Mouse (Mus musculus) liver, embryonic 14.5 days (tissue): ENCODE data around the gene Obscn. TPM values are rescaled to one million over a fixed set of nuclear protein-coding genes. Genes with fewer than 3 reads are reported as not detected.

Experiments
- ATAC-seq: fragments of 200-750 bp; cut with Nextera tagmentation; 2 replicates; pipeline ENCODE4 v1.8.0; 2017; ENCODE audit warnings: moderate number of reproducible peaks, mild to moderate bottlenecking, moderate library complexity; ENCODE audit not compliant: insufficient read depth
- DNase-seq, 3 experiments: peaks; one replicate each; pipeline ENCODE4 v3.0.0-alpha.2; 2012 to 2013; ENCODE audit warnings: low read depth in 3 of 3, low spot score in 3 of 3
- H3K27ac ChIP-seq: fragments of 300-500 bp; sonication (generic); 2 replicates; pipeline ENCODE4 v1.5.1; 2014; ENCODE audit warnings: moderate library complexity, mild to moderate bottlenecking, control low read depth, inconsistent platforms
- H3K27me3 ChIP-seq: fragments of 300-500 bp; sonication (generic); 2 replicates; pipeline ENCODE4 v1.6.1; 2014; ENCODE audit warnings: mild to moderate bottlenecking, low read length, moderate library complexity; ENCODE audit not compliant: control insufficient read depth, insufficient read depth
- H3K36me3 ChIP-seq: fragments of 300-500 bp; sonication (generic); replicated peaks from 2 replicates; pipeline ENCODE4 v1.6.1; 2014; ENCODE audit warnings: low read depth; ENCODE audit not compliant: control insufficient read depth, insufficient read depth
- H3K4me1 ChIP-seq, 2 experiments: fragments of 200-500 bp in 1 of 2; fragments of 300-500 bp in 1 of 2; sonication (generic) in 1 of 2; replicated peaks; 2 replicates each; pipeline ENCODE4 v1.6.1; 2012 to 2014; ENCODE audit warnings: antibody characterized with exemption in 1 of 2, inconsistent platforms in 1 of 2, low read length in 1 of 2; ENCODE audit not compliant: control insufficient read depth in 2 of 2, insufficient read depth in 2 of 2
- H3K4me2 ChIP-seq: fragments of 300-500 bp; sonication (generic); 2 replicates; pipeline ENCODE4 v1.6.1; 2014; ENCODE audit warnings: low read depth, mild to moderate bottlenecking, control low read depth, moderate library complexity
- H3K4me3 ChIP-seq, 2 experiments: fragments of 200-500 bp in 1 of 2; fragments of 300-500 bp in 1 of 2; sonication (generic) in 1 of 2; 2 replicates each; pipeline ENCODE4 v1.5.1; 2012 to 2014; ENCODE audit warnings: low read depth in 2 of 2, low read length in 2 of 2, mild to moderate bottlenecking in 2 of 2, control low read depth in 1 of 2, inconsistent platforms in 1 of 2, moderate library complexity in 1 of 2; ENCODE audit not compliant: insufficient read depth in 1 of 2
- H3K9ac ChIP-seq: fragments of 300-500 bp; sonication (generic); replicated peaks from 2 replicates; pipeline ENCODE4 v1.6.1; 2014; ENCODE audit warnings: mild to moderate bottlenecking, control low read depth, moderate library complexity
- H3K9me3 ChIP-seq: fragments of 300-500 bp; sonication (generic); 2 replicates; pipeline ENCODE4 v1.6.1; 2016; ENCODE audit warnings: low read length, mixed read lengths; ENCODE audit not compliant: control insufficient read depth
- CTCF ChIP-seq: IDR thresholded peaks from 2 replicates; pipeline ENCODE4 v1.5.1; 2016; ENCODE audit warnings: antibody characterized with exemption, low read depth, control low read depth
- EP300 ChIP-seq: IDR thresholded peaks from 2 replicates; pipeline ENCODE4 v1.6.1; 2016; ENCODE audit warnings: antibody characterized with exemption, low read depth
- WGBS: fragments of 180-500 bp; shearing (Covaris S2); extraction: QIAGEN DNeasy Blood & Tissue Kit; methylation state at CpG from one replicate; pipeline ENCODE4 v1.1.7; 2014; ENCODE audit not compliant: insufficient replicate concordance; 5-methylcytosine and 5-hydroxymethylcytosine counted together
- polyA plus RNA-seq, 2 experiments: library from polyadenylated mRNA; depleted of rRNA in 1 of 2; stranded (reverse) in 1 of 2; unstranded in 1 of 2; fragments of >200 nt; fragmentation: Nextera tagmentation in 1 of 2; extraction: Ambion mirVana in 1 of 2; gene quantifications; 2 replicates each; pipeline versions ENCODE4 v1.2.1 to v1.2.3; 2012 to 2014

Obscn gene
- polyA plus RNA-seq, 2 experiments, result 0.06 to 0.11 TPM

DNA sequence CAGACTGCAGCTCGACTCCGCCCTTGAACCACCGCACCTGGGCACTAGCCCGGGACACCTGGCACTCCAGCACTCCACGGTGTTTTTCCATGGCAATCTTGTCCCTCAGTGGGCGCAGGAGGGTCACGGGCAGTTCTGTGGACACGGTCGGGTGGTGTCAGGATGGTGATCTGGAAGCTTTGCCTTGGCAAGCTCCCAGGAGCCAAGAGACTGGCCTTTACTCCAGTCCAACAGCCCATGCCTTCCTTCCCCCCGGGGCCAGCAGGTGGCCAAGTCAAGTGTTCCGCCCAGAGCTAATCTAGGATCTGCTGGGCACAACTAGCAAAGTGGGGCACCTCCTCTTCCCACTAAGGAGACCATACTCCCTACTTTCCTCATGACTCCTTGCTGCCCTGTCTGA is 57.9 kb downstream of the Obscn start:
- no peaks in the 10 kb centered on the region for H3K36me3 ChIP-seq
- DNase-seq (no peak), ATAC-seq (no peak)
- WGBS, result 75% methylated on average over 11 of the region's 11 CpGs
- no peak overlapping the region for H3K4me2 ChIP-seq
- peaks cover 0 to 5% of the 10 kb centered on the region in 2 experiments; a peak in 1 of 4 replicates for H3K4me1 ChIP-seq
- H3K27me3 ChIP-seq, result no peaks in the 10 kb centered on the region
- TF ChIP-seq EP300 (no peak), CTCF (no peak)
- no peaks in the 10 kb centered on the region for H3K9me3 ChIP-seq
- no peak overlapping the region for H3K4me3 ChIP-seq
- H3K9ac ChIP-seq, result no peak overlapping the region
- no peak overlapping the region for H3K27ac ChIP-seq

DNA sequence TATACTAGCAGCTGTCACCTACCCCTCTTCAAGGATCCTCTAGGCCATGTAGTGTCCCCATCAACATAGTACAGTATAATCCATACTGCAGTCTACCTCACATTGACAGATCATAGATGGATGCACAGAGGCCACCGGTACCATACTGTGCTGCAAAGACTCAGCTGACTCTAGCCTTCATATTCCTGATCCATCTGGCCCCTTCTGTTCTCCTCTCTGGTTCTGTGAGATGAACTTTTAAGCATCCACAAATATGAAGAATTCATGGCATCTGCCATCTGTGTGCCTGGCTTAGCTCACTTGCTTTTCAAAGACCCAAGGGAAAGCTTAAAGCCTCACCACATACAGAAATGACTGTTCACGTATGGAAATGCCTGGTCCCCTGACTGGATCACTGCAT is 65.9 kb downstream of the Obscn start:
- TF ChIP-seq EP300 (no peak), CTCF (no peak)
- no peak overlapping the region for H3K4me2 ChIP-seq
- no peaks in the 10 kb centered on the region for H3K4me1 ChIP-seq
- ATAC-seq (no peak), DNase-seq (no peak)
- WGBS, result 68% methylated on average over 2 of the region's 2 CpGs
- H3K27me3 ChIP-seq, result no peaks in the 10 kb centered on the region
- no peak overlapping the region for H3K9ac ChIP-seq
- H3K36me3 ChIP-seq, result no peaks in the 10 kb centered on the region
- H3K4me3 ChIP-seq, result no peak overlapping the region
- H3K9me3 ChIP-seq, result no peaks in the 10 kb centered on the region
- H3K27ac ChIP-seq, result no peak overlapping the region

DNA sequence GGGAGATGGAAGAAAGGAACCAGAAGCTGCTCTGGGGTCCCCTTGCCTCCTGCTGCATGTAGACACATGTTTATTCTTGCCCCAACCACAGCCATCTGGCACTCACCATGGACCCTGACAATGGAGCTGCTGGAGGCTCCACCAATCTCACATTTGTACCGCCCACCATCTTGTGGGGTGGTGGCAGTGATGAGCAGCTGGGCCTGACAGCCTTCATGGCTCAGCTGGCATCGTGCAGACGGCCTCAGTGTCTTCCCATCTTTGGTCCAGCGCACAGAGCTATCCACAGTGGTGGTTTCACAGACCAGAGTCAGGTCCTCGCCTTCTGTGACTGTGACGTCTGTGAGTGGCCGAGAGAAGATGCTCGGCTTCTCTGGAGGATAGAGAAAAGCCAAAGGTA is 67.3 kb downstream of the Obscn start:
- H3K4me2 ChIP-seq, result no peak overlapping the region
- no peaks in the 10 kb centered on the region for H3K4me1 ChIP-seq
- no peaks in the 10 kb centered on the region for H3K9me3 ChIP-seq
- H3K27me3 ChIP-seq, result no peaks in the 10 kb centered on the region
- H3K36me3 ChIP-seq, result no peaks in the 10 kb centered on the region
- DNase-seq, result no peak
- no peak for TF ChIP-seq CTCF
- TF ChIP-seq EP300, result no peak
- H3K27ac ChIP-seq, result no peak overlapping the region
- H3K9ac ChIP-seq, result no peak overlapping the region
- ATAC-seq, result no peak
- 68% methylated on average over 8 of the region's 8 CpGs for WGBS
- H3K4me3 ChIP-seq, result no peak overlapping the region

DNA sequence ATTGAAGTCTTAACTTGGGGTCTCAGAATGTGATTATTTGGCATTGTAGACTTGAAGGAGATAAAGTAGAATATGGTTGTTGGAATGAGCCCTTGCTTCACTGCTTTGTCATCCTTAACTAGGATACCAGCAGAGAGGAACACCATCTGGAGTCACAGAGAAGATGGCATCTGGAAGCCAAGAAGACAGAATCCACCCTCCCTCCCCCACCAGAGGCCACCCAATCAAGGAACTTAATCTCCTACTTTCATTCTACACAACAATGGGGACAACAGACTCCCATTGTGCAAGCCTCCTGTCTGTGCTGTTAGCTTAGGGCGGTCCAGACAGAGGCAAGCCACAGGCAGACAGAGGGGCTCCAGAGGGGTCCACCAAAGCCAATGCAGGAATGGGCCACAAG is 67.8 kb downstream of the Obscn start:
- H3K36me3 ChIP-seq, result no peaks in the 10 kb centered on the region
- no peak overlapping the region for H3K4me2 ChIP-seq
- no peak for TF ChIP-seq EP300
- no peak for TF ChIP-seq CTCF
- H3K4me3 ChIP-seq, result no peak overlapping the region
- H3K9me3 ChIP-seq, result no peaks in the 10 kb centered on the region
- no peaks in the 10 kb centered on the region for H3K27me3 ChIP-seq
- no peak for DNase-seq
- H3K27ac ChIP-seq, result no peak overlapping the region
- no peak overlapping the region for H3K9ac ChIP-seq
- WGBS, result 67% methylated on average over 1 of the region's 1 CpGs
- no peaks in the 10 kb centered on the region for H3K4me1 ChIP-seq
- ATAC-seq, result no peak

DNA sequence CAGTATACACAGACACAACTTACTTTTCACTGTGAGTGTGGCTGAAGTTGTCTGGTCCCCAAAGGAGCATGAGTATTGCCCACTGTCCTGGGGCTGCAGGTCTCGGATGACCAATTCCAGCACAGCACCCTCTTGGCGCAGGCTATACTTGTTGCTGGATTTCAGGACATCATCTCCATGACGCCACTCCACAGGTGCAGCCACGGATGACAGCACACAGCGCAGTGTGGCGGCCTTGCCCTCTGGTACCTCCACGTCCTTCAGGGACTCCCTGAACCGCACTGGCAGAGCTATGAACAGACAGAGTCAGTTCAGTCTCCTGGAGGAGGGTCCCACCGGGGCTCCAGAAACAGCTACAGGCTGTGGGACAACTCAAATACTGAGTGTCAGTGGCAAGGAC is 68.3 kb downstream of the Obscn start:
- no peaks in the 10 kb centered on the region for H3K36me3 ChIP-seq
- no peak overlapping the region for H3K9ac ChIP-seq
- no peak overlapping the region for H3K27ac ChIP-seq
- H3K4me3 ChIP-seq, result no peak overlapping the region
- TF ChIP-seq EP300 (no peak), CTCF (no peak)
- no peak for ATAC-seq
- no peaks in the 10 kb centered on the region for H3K9me3 ChIP-seq
- no peak overlapping the region for H3K4me2 ChIP-seq
- no peaks in the 10 kb centered on the region for H3K4me1 ChIP-seq
- WGBS, result 61% methylated on average over 9 of the region's 9 CpGs
- no peak for DNase-seq
- H3K27me3 ChIP-seq, result no peaks in the 10 kb centered on the region
